Mouse (Mus musculus): ENCODE data around the gene Rbl1. TPM values are rescaled to one million over a fixed set of nuclear protein-coding genes. Genes with fewer than 3 reads are reported as not detected.
A peak's percentile ranks its signal among the peaks of the same experiment; 100 is the strongest.

Gene Rbl1
- 14.8 and 17.8 TPM in 2 replicates for total RNA-seq (2012; rRNA removed)
- polyA plus RNA-seq (2012; ENCODE audit: insufficient read depth in 1 of 2, insufficient read length in 2 of 2, low read depth in 1 of 2, low replicate concordance in 2 of 2, missing spikeins in 1 of 2), result 10 to 100 TPM in 1 of 2 experiments, not detected in 1; 18.1 TPM

GRCm38 (mm10) chr2:157204366-157205218, at the start of gene Rbl1:
Gene Rbl1, minus strand, starts transcription at chr2:157204534.
- no peaks in the 10 kb centered on the region for H3K27me3 ChIP-seq (ENCODE audit: control insufficient read depth in 1 of 2, insufficient read depth in 2 of 2, low read length in 2 of 2)
- H3K27ac ChIP-seq (ENCODE audit: control insufficient read depth, low read depth, low read length), result peak within 1 kb of the TSS; percentile 74
- DNase-seq (ENCODE audit: low read depth, low spot score), result peak; percentile 96
- H3K79me2 ChIP-seq (ENCODE audit: control insufficient read depth, insufficient read depth, low read length, poor library complexity), result peaks cover 16% of the 10 kb centered on the region
- H3K4me1 ChIP-seq (ENCODE audit: control insufficient read depth in 1 of 2, insufficient read depth in 2 of 2, low read length in 2 of 2), result peaks cover 4 to 9% of the 10 kb centered on the region in 2 experiments
- peak within 1 kb of the TSS; percentile 64 to 89 for H3K4me3 ChIP-seq (ENCODE audit: control insufficient read depth in 1 of 2, insufficient read depth in 1 of 2, low read depth in 2 of 2, low read length in 2 of 2)
- H3K9me3 ChIP-seq (replicated peaks; ENCODE audit: insufficient read depth, low read length), result no peaks in the 10 kb centered on the region
- peaks cover 7 to 19% of the 10 kb centered on the region in 2 experiments; a peak in 3 of 4 replicates for H3K36me3 ChIP-seq (ENCODE audit: control insufficient read depth in 1 of 2, insufficient read depth in 2 of 2, low read length in 2 of 2)
- peak within 1 kb of the TSS; percentile 95 for H3K9ac ChIP-seq (ENCODE audit: control insufficient read depth, low read depth, low read length, poor library complexity, severe bottlenecking)
- TF ChIP-seq MYC (IDR thresholded peaks at IDR 0.05; ENCODE audit: low read depth, low read length) (0 out of 2 replicates have a peak, but pooled peaks have one; percentile 43), MXI1 (IDR thresholded peaks at IDR 0.05; ENCODE audit: low read depth, low read length) (peak; percentile 48; the same call in 1 of the 2 replicates), NELFE (IDR thresholded peaks at IDR 0.05; ENCODE audit: low read depth, low read length) (peak; percentile 88), POLR2A (IDR thresholded peaks at IDR 0.05; ENCODE audit: control insufficient read depth in 1 of 2, insufficient read depth in 1 of 2, low read depth in 1 of 2, low read length in 2 of 2, poor library complexity in 1 of 2) (peak; percentile 73 to 95), SIN3A (IDR thresholded peaks at IDR 0.05; ENCODE audit: low read length) (peak; percentile 27; the same call in 1 of the 2 replicates), GATA1 (IDR thresholded peaks at IDR 0.05; ENCODE audit: low read depth, low read length) (no peak), GABPA (IDR thresholded peaks at IDR 0.05; ENCODE audit: low read depth, low read length) (no peak), RCOR1 (IDR thresholded peaks at IDR 0.05; ENCODE audit: low read depth, low read length) (no peak), MYB (IDR thresholded peaks at IDR 0.05; ENCODE audit: low read depth, low read length) (no peak), EP300 (IDR thresholded peaks at IDR 0.05; ENCODE audit: low read depth in 1 of 2, low read length in 2 of 2) (no peak), KAT2A (conservative IDR thresholded peaks at IDR 0.05; ENCODE audit: low read depth, low read length) (no peak; the same call in 1 of the 2 replicates), RAD21 (IDR thresholded peaks at IDR 0.05; ENCODE audit: low read depth, low read length) (no peak), TBP (IDR thresholded peaks at IDR 0.05; ENCODE audit: low read depth, low read length) (peak; percentile 50; the same call in 1 of the 2 replicates), ZKSCAN1 (IDR thresholded peaks at IDR 0.05; ENCODE audit: low read depth, low read length) (no peak), UBTF (IDR thresholded peaks at IDR 0.05; ENCODE audit: borderline replicate concordance, insufficient read depth, low read depth, low read length) (no peak), MAZ (IDR thresholded peaks at IDR 0.05; ENCODE audit: low read depth, low read length) (no peak; the same call in 1 of the 2 replicates), NRF1 (IDR thresholded peaks at IDR 0.05; ENCODE audit: insufficient read depth, low read depth, low read length, poor library complexity, severe bottlenecking) (no peak), MAX (IDR thresholded peaks at IDR 0.05; ENCODE audit: low read length) (peak; percentile 25), CHD2 (IDR thresholded peaks at IDR 0.05; ENCODE audit: low read length) (no peak), TAL1 (IDR thresholded peaks at IDR 0.05; ENCODE audit: low read length) (no peak), ZNF384 (IDR thresholded peaks at IDR 0.05; ENCODE audit: low read depth, low read length) (no peak), ETS1 (IDR thresholded peaks at IDR 0.05; ENCODE audit: low read depth, low read length) (no peak), ZC3H11A (IDR thresholded peaks at IDR 0.05; ENCODE audit: low read depth, low read length) (no peak), TCF12 (IDR thresholded peaks at IDR 0.05; ENCODE audit: low read depth, low read length) (peak; percentile 28; the same call in 1 of the 2 replicates), JUND (IDR thresholded peaks at IDR 0.05; ENCODE audit: low read depth, low read length) (no peak), CTCF (IDR thresholded peaks at IDR 0.05 in 2 of 3, conservative IDR thresholded peaks at IDR 0.05 in 1 of 3; ENCODE audit: control insufficient read depth in 1 of 3, insufficient read depth in 1 of 3, low read depth in 2 of 3, low read length in 3 of 3, poor library complexity in 1 of 3, severe bottlenecking in 1 of 3) (peak in 1 of 3 experiments; percentile 33; a peak in 1 of 6 replicates), ZMIZ1 (IDR thresholded peaks at IDR 0.05; ENCODE audit: low read depth, low read length) (peak; percentile 68; the same call in 1 of the 2 replicates), MEF2A (IDR thresholded peaks at IDR 0.05; ENCODE audit: extremely low read depth, insufficient replicate concordance, low read depth, low read length, poor library complexity, severe bottlenecking) (no peak), USF2 (IDR thresholded peaks at IDR 0.05; ENCODE audit: borderline replicate concordance in 1 of 2, insufficient read depth in 1 of 2, low read depth in 1 of 2, low read length in 2 of 2) (no peak), MAFK (IDR thresholded peaks at IDR 0.05; ENCODE audit: borderline replicate concordance, low read depth, low read length) (no peak), E2F4 (IDR thresholded peaks at IDR 0.05; ENCODE audit: borderline replicate concordance, low read depth, low read length) (peak; percentile 96), POLR2AphosphoS5 (IDR thresholded peaks at IDR 0.05; ENCODE audit: borderline replicate concordance, low read depth, low read length) (0 out of 2 replicates have a peak, but pooled peaks have one; percentile 22), CHD1 (IDR thresholded peaks at IDR 0.05; ENCODE audit: low read depth, low read length) (no peak), ELF1 (IDR thresholded peaks at IDR 0.05; ENCODE audit: low read depth, low read length) (no peak)

Data from MEL (cell line).